Mouse (Mus musculus) CH12.LX (cell line): ENCODE results near the gene Fbxw8.

Experiments
- BHLHE40 ChIP-seq: IDR thresholded peaks from 2 replicates; pipeline ENCODE4 v1.6.1; 2011; ENCODE audit warnings: mild to moderate bottlenecking, low read depth, low read length, improper control_type of control experiment
- CTCF ChIP-seq, 2 experiments: IDR thresholded peaks in 1 of 2; conservative IDR thresholded peaks in 1 of 2; 2 replicates each; pipeline ENCODE4 v1.5.1; 2011 to 2012; ENCODE audit warnings: low read depth in 2 of 2, low read length in 2 of 2, improper control_type of control experiment in 1 of 2, inconsistent platforms in 1 of 2, mild to moderate bottlenecking in 1 of 2, moderate library complexity in 1 of 2
- EP300 ChIP-seq: IDR thresholded peaks from 2 replicates; pipeline ENCODE4 v1.6.1; 2011; ENCODE audit warnings: low read length, improper control_type of control experiment
- HCFC1 ChIP-seq: IDR thresholded peaks from 2 replicates; pipeline ENCODE4 v1.6.1; 2012; ENCODE audit warnings: low read depth, mild to moderate bottlenecking, inconsistent platforms, low read length, improper control_type of control experiment
- MAFK ChIP-seq: IDR thresholded peaks from 2 replicates; pipeline ENCODE4 v1.6.1; 2011; ENCODE audit warnings: low read length, improper control_type of control experiment; ENCODE audit not compliant: insufficient replicate concordance
- MAX ChIP-seq: IDR thresholded peaks from 2 replicates; pipeline ENCODE4 v1.6.1; 2011; ENCODE audit warnings: low read length, improper control_type of control experiment
- NELFE ChIP-seq: IDR thresholded peaks from 2 replicates; pipeline ENCODE4 v1.6.1; 2011; ENCODE audit warnings: low read depth, low read length, improper control_type of control experiment
- POLR2A ChIP-seq: IDR thresholded peaks from 2 replicates; pipeline ENCODE4 v1.6.1; 2011; ENCODE audit warnings: low read depth, mild to moderate bottlenecking, improper control_type of control experiment, low read length
- UBTF ChIP-seq: IDR thresholded peaks from 2 replicates; pipeline ENCODE4 v1.6.1; 2012; ENCODE audit warnings: low read depth, mild to moderate bottlenecking, inconsistent platforms, low read length, improper control_type of control experiment, moderate library complexity
- ZMIZ1 ChIP-seq: IDR thresholded peaks from 2 replicates; pipeline ENCODE4 v1.6.1; 2012; ENCODE audit warnings: low read depth, mild to moderate bottlenecking, inconsistent platforms, low read length, improper control_type of control experiment

- TF ChIP-seq MAFK: no peak
- no peak for TF ChIP-seq HCFC1
- no peak for TF ChIP-seq EP300
- TF ChIP-seq CTCF (conservative IDR thresholded peaks at IDR 0.05 in 1 of 2, IDR thresholded peaks at IDR 0.05 in 1 of 2; ENCODE audit: low read depth in 2 of 2, low read length in 2 of 2): no peak
- TF ChIP-seq POLR2A: no peak
- TF ChIP-seq NELFE: no peak
- TF ChIP-seq UBTF: no peak
- TF ChIP-seq BHLHE40: no peak
- no peak for TF ChIP-seq ZMIZ1
- TF ChIP-seq MAX: no peak
These were observed 14.3 kb upstream of the Fbxw8 start for GRCm38 (mm10) chr5:118169222-118170221.
